16 mouse cellular contexts compared by ENCODE assay signal in genomic region chr11:98582551-98583264, GRCm38 (mm10). TPM values are rescaled to one million over a fixed set of nuclear protein-coding genes. Genes with fewer than 3 reads are reported as not detected.
DNase-seq lines count a peak whose midpoint lies in the region; ATAC-seq lines count a peak whose summit lies in the region.
"Had no signal": no experiment of that assay in that cellular context is flagged by ENCODE, and none has a peak within 500 bp of the region (broad histone marks: within the 10 kb centered on the region; RNA-seq: fewer than 3 reads in every experiment).

No protein-coding gene starts in this region.

- no peak for ATAC-seq in neural tube, embryonic 11.5 days (ENCODE audit: insufficient read depth, low FRiP score, low TSS enrichment)
- no peak for ATAC-seq in neural tube, embryonic 15.5 days (ENCODE audit: low FRiP score)
- ATAC-seq in common myeloid progenitor, adult 5-6 weeks (replicated peaks; ENCODE audit: low read depth, poor library complexity, severe bottlenecking) = peak; percentile 19
- ATAC-seq in liver, embryonic 12.5 days = peak; percentile 78

- no peaks in the 10 kb centered on the region for H3K27me3 ChIP-seq in neural tube, embryonic 11.5 days (ENCODE audit: control insufficient read depth, insufficient read depth, low read length)
- no peaks in the 10 kb centered on the region for H3K27me3 ChIP-seq in neural tube, embryonic 15.5 days (replicated peaks)
- no peaks in the 10 kb centered on the region for H3K27me3 ChIP-seq in liver, embryonic 12.5 days (replicated peaks)
- H3K27me3 ChIP-seq: embryonic facial prominence, embryonic 12.5 days; limb, embryonic 12.5 days had no signal

- peaks cover 16% of the 10 kb centered on the region for H3K4me1 ChIP-seq in neural tube, embryonic 11.5 days (ENCODE audit: control insufficient read depth, insufficient read depth, low read length)
- peaks cover 30% of the 10 kb centered on the region for H3K4me1 ChIP-seq in neural tube, embryonic 15.5 days
- peaks cover 88% of the 10 kb centered on the region for H3K4me1 ChIP-seq in liver, embryonic 12.5 days

- peak overlapping the region; percentile 1; the same call in 1 of the 2 replicates for H3K4me2 ChIP-seq in neural tube, embryonic 11.5 days (ENCODE audit: low read depth)
- H3K4me2 ChIP-seq in neural tube, embryonic 15.5 days = no peak overlapping the region
- peak overlapping the region; percentile 96 for H3K4me2 ChIP-seq in liver, embryonic 12.5 days
- H3K4me2 ChIP-seq: embryonic facial prominence, embryonic 12.5 days; limb, embryonic 12.5 days had no signal

- no peak overlapping the region for H3K27ac ChIP-seq in neural tube, embryonic 11.5 days (ENCODE audit: low read depth, low read length)
- H3K27ac ChIP-seq in neural tube, embryonic 15.5 days (replicated peaks) = no peak overlapping the region
- peak overlapping the region; percentile 99 for H3K27ac ChIP-seq in liver, embryonic 12.5 days
- H3K27ac ChIP-seq: embryonic facial prominence, embryonic 12.5 days had no signal

- intact Hi-C loops in left cerebral cortex, postnatal 25 days (cut with DNase I) = no loop called here

- no peak overlapping the region for H3K9ac ChIP-seq in neural tube, embryonic 11.5 days (ENCODE audit: low read length)
- H3K9ac ChIP-seq in neural tube, embryonic 15.5 days (replicated peaks) = no peak overlapping the region
- peak overlapping the region; percentile 95 for H3K9ac ChIP-seq in liver, embryonic 12.5 days
- H3K9ac ChIP-seq: embryonic facial prominence, embryonic 12.5 days; limb, embryonic 12.5 days had no signal

- H3K9me3 ChIP-seq in neural tube, embryonic 11.5 days (ENCODE audit: control insufficient read depth, low read length) = no peaks in the 10 kb centered on the region
- H3K9me3 ChIP-seq in neural tube, embryonic 15.5 days (replicated peaks) = no peaks in the 10 kb centered on the region
- H3K9me3 ChIP-seq in liver, embryonic 12.5 days (replicated peaks) = no peaks in the 10 kb centered on the region
- H3K9me3 ChIP-seq: embryonic facial prominence, embryonic 12.5 days; limb, embryonic 12.5 days had no signal

- no peak overlapping the region for H3K4me3 ChIP-seq in neural tube, embryonic 11.5 days (ENCODE audit: low read depth, low read length)
- H3K4me3 ChIP-seq in neural tube, embryonic 15.5 days (replicated peaks) = no peak overlapping the region
- peak overlapping the region; percentile 97 for H3K4me3 ChIP-seq in liver, embryonic 12.5 days
- H3K4me3 ChIP-seq: embryonic facial prominence, embryonic 12.5 days; limb, embryonic 12.5 days had no signal

- WGBS in neural tube, embryonic 11.5 days = 89% methylated on average over 12 of the region's 12 CpGs
- WGBS in neural tube, embryonic 15.5 days = 92% methylated on average over 12 of the region's 12 CpGs
- WGBS in liver, embryonic 12.5 days (ENCODE audit: insufficient replicate concordance) = 18% methylated on average over 12 of the region's 12 CpGs

- peaks cover 7% of the 10 kb centered on the region for H3K36me3 ChIP-seq in neural tube, embryonic 11.5 days (ENCODE audit: control insufficient read depth, insufficient read depth, low read length)
- H3K36me3 ChIP-seq in neural tube, embryonic 15.5 days = peaks cover 28% of the 10 kb centered on the region
- H3K36me3 ChIP-seq in liver, embryonic 12.5 days = peaks cover 37% of the 10 kb centered on the region

- no peak for DNase-seq in neural tube, embryonic 11.5 days (ENCODE audit: low spot score)
- DNase-seq in frontal cortex, postnatal 14 days (ENCODE audit: low spot score in 2 of 2) = no peak
- DNase-seq in layer of hippocampus, postnatal 36 days = no peak
- no peak for DNase-seq in left cerebral cortex, postnatal 25 days (ENCODE audit: low spot score in 2 of 2)
- DNase-seq: adrenal gland, adult 8-10 months; cerebellum, adult 18-20 months; lung, postnatal 4 days; thymus, postnatal 36 days had no signal

RNA-seq across cellular contexts. Expression of gene Ormdl3, which starts 4.5 kb away (rescaled TPM):
- 11.1 and 14.5 TPM in 2 replicates for polyA plus RNA-seq in neural tube, embryonic 11.5 days (2014; fragmentation: Nextera tagmentation; extraction: Ambion mirVana)
- 92.9 and 99.8 TPM in 2 replicates for polyA plus RNA-seq in neural tube, embryonic 15.5 days (2015; fragmentation: Nextera tagmentation; extraction: Ambion mirVana)
- total RNA-seq in common myeloid progenitor, adult 5-6 weeks (2017) = 17.9 and 19.2 TPM in 2 replicates
- 44.2 and 44.3 TPM in 2 replicates for polyA plus RNA-seq in liver, embryonic 12.5 days (2016; fragmentation: Nextera tagmentation; extraction: Ambion mirVana)
- total RNA-seq in layer of hippocampus, postnatal 36 days (2021) = 10 to 100 TPM; 55.7 to 61.4 TPM
- total RNA-seq in left cerebral cortex, postnatal 25 days (2021) = 10 to 100 TPM; 48.9 TPM

RNA-seq across cellular contexts. Expression of gene Lrrc3c, which starts 15.4 kb away (rescaled TPM):
- not detected in 2 replicates for polyA plus RNA-seq in neural tube, embryonic 11.5 days (2014; fragmentation: Nextera tagmentation; extraction: Ambion mirVana)
- not detected in 2 replicates for polyA plus RNA-seq in neural tube, embryonic 15.5 days (2015; fragmentation: Nextera tagmentation; extraction: Ambion mirVana)
- not detected in 2 replicates for total RNA-seq in common myeloid progenitor, adult 5-6 weeks (2017)
- polyA plus RNA-seq in liver, embryonic 12.5 days (2016; fragmentation: Nextera tagmentation; extraction: Ambion mirVana) = not detected in 2 replicates
- not detected for total RNA-seq in layer of hippocampus, postnatal 36 days (2021)
- total RNA-seq in left cerebral cortex, postnatal 25 days (2021) = not detected
- total RNA-seq: adrenal gland, adult 8-10 months; heart, adult 8-10 months; layer of hippocampus, adult 18-20 months had no signal
- polyA plus RNA-seq: embryonic facial prominence, embryonic 12.5 days; intestine, embryonic 14.5 days; limb, embryonic 12.5 days had no signal

RNA-seq across cellular contexts. Expression of gene Zpbp2, which starts 31.8 kb away (rescaled TPM):
- polyA plus RNA-seq in neural tube, embryonic 11.5 days (2014; fragmentation: Nextera tagmentation; extraction: Ambion mirVana) = 0.16 TPM in 1 of 2 replicates, not detected in the other
- 0.45 TPM in 1 of 2 replicates, not detected in the other for polyA plus RNA-seq in neural tube, embryonic 15.5 days (2015; fragmentation: Nextera tagmentation; extraction: Ambion mirVana)
- 0.59 and 2.8 TPM in 2 replicates for total RNA-seq in common myeloid progenitor, adult 5-6 weeks (2017)
- 0.46 and 0.55 TPM in 2 replicates for polyA plus RNA-seq in liver, embryonic 12.5 days (2016; fragmentation: Nextera tagmentation; extraction: Ambion mirVana)
- not detected for total RNA-seq in layer of hippocampus, postnatal 36 days (2021)
- not detected for total RNA-seq in left cerebral cortex, postnatal 25 days (2021)
- total RNA-seq: heart, adult 8-10 months; layer of hippocampus, adult 18-20 months had no signal
- polyA plus RNA-seq: embryonic facial prominence, embryonic 12.5 days; limb, embryonic 12.5 days had no signal

RNA-seq across cellular contexts. Expression of gene Ikzf3, which starts 36.9 kb away (rescaled TPM):
- not detected in 2 replicates for polyA plus RNA-seq in neural tube, embryonic 11.5 days (2014; fragmentation: Nextera tagmentation; extraction: Ambion mirVana)
- polyA plus RNA-seq in neural tube, embryonic 15.5 days (2015; fragmentation: Nextera tagmentation; extraction: Ambion mirVana) = 0.18 and 1.3 TPM in 2 replicates
- total RNA-seq in common myeloid progenitor, adult 5-6 weeks (2017) = 0.15 TPM in 1 of 2 replicates, not detected in the other
- 0.07 and 0.12 TPM in 2 replicates for polyA plus RNA-seq in liver, embryonic 12.5 days (2016; fragmentation: Nextera tagmentation; extraction: Ambion mirVana)
- total RNA-seq in layer of hippocampus, postnatal 36 days (2021) = not detected
- total RNA-seq in left cerebral cortex, postnatal 25 days (2021) = under 1 TPM in 1 of 2 experiments, not detected in 1; 0.78 TPM
- total RNA-seq: layer of hippocampus, adult 18-20 months had no signal

RNA-seq across cellular contexts. Expression of gene Gm12355, which starts 42.8 kb away (rescaled TPM):
- polyA plus RNA-seq in neural tube, embryonic 11.5 days (2014; fragmentation: Nextera tagmentation; extraction: Ambion mirVana) = 0.64 and 1.5 TPM in 2 replicates
- 0.42 and 0.79 TPM in 2 replicates for polyA plus RNA-seq in neural tube, embryonic 15.5 days (2015; fragmentation: Nextera tagmentation; extraction: Ambion mirVana)
- total RNA-seq in common myeloid progenitor, adult 5-6 weeks (2017) = 5.8 and 9.3 TPM in 2 replicates
- 0.87 and 0.96 TPM in 2 replicates for polyA plus RNA-seq in liver, embryonic 12.5 days (2016; fragmentation: Nextera tagmentation; extraction: Ambion mirVana)
- total RNA-seq in layer of hippocampus, postnatal 36 days (2021) = 10 to 100 TPM; 12.8 to 16.2 TPM
- total RNA-seq in left cerebral cortex, postnatal 25 days (2021) = 10 to 100 TPM; 11.6 to 14.0 TPM

Comparison
In these comparisons a context has a peak if more than half of its experiments do, and no peak if none do; other contexts are left out.
1. ATAC-seq: peak in common myeloid progenitor, adult 5-6 weeks (single experiment) and liver, embryonic 12.5 days (single experiment); none in neural tube, embryonic 11.5 days (single experiment) and neural tube, embryonic 15.5 days (single experiment).